Mouse (Mus musculus) liver, embryonic 16.5 days (tissue): ENCODE data around the gene Mkrn2os. TPM values are rescaled to one million over a fixed set of nuclear protein-coding genes. Genes with fewer than 3 reads are reported as not detected.
"Not testable (repeated sequence)": the region's sequence is repeated elsewhere in the genome, so short reads cannot be mapped to it uniquely, and the experiment has no call there.

ENCODE experiments used
- ATAC-seq: fragments of 200-750 bp; cut with Nextera tagmentation; 2 replicates; pipeline ENCODE4 v1.8.0; 2017; ENCODE audit warnings: low read depth, mild to moderate bottlenecking, moderate number of reproducible peaks, moderate library complexity
- H3K27ac ChIP-seq: fragments of 300-500 bp; sonication (generic); 2 replicates; pipeline ENCODE4 v1.5.1; 2014; ENCODE audit warnings: mild to moderate bottlenecking, low read length
- H3K27me3 ChIP-seq: fragments of 300-500 bp; sonication (generic); 2 replicates; pipeline ENCODE4 v1.6.1; 2014; ENCODE audit warnings: low read depth, low read length, mixed read lengths; ENCODE audit not compliant: control insufficient read depth, insufficient read depth
- H3K36me3 ChIP-seq: fragments of 300-500 bp; sonication (generic); 2 replicates; pipeline ENCODE4 v1.6.1; 2014; ENCODE audit warnings: mild to moderate bottlenecking; ENCODE audit not compliant: control insufficient read depth, insufficient read depth
- H3K4me1 ChIP-seq: fragments of 300-500 bp; sonication (generic); 2 replicates; pipeline ENCODE4 v1.6.1; 2014; ENCODE audit warnings: low read depth, low read length, mixed read lengths; ENCODE audit not compliant: control insufficient read depth
- H3K4me2 ChIP-seq: fragments of 300-500 bp; sonication (generic); 2 replicates; pipeline ENCODE4 v1.6.1; 2014; ENCODE audit warnings: low read depth, low read length, mixed read lengths
- H3K4me3 ChIP-seq: fragments of 300-500 bp; sonication (generic); 2 replicates; pipeline ENCODE4 v1.5.1; 2014; ENCODE audit warnings: low read depth, mild to moderate bottlenecking, low read length
- H3K9ac ChIP-seq: fragments of 300-500 bp; sonication (generic); 2 replicates; pipeline ENCODE4 v1.6.1; 2014; ENCODE audit warnings: low read depth, low read length
- H3K9me3 ChIP-seq: fragments of 300-500 bp; sonication (generic); replicated peaks from 2 replicates; pipeline ENCODE4 v1.6.1; 2016; ENCODE audit warnings: low read length; ENCODE audit not compliant: control insufficient read depth
- WGBS: fragments of 180-500 bp; shearing (Covaris S2); extraction: QIAGEN DNeasy Blood & Tissue Kit; methylation state at CpG from one replicate; pipeline ENCODE4 v1.1.7; 2014; ENCODE audit not compliant: insufficient replicate concordance; 5-methylcytosine and 5-hydroxymethylcytosine counted together
- polyA plus RNA-seq: library from polyadenylated mRNA; unstranded; fragments of >200 nt; fragmentation: Nextera tagmentation; extraction: Ambion mirVana; gene quantifications from 2 replicates; pipeline ENCODE4 v1.2.1, GENCODE M21; 2015

The Mkrn2os gene
- 10.8 and 12.5 TPM in 2 replicates for polyA plus RNA-seq

DNA sequence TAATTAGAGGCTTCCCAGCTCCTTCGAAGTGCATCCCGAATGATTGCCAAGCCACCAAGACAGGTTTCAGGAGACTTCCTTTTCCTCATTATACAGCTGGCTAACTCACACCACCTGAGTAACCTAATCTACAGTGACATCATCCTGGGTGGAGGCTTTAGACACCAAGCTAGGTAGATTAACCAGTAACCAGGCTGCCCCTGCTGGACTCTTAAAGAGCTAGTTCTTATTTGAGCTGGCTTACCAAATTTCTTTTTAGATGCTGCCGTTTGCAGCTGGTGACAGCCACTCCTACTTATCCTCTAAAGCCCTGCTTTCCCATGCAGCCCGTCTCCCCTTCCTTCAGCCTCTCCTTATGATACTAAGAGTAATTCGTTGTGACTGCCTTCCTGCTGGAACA, at the start of gene Mkrn2os:
Gene Mkrn2os, minus strand, starts transcription at position 119 of the 400 bp plus-strand sequence.
- peak within 1 kb of the TSS; percentile 29 for H3K9ac ChIP-seq

DNA sequence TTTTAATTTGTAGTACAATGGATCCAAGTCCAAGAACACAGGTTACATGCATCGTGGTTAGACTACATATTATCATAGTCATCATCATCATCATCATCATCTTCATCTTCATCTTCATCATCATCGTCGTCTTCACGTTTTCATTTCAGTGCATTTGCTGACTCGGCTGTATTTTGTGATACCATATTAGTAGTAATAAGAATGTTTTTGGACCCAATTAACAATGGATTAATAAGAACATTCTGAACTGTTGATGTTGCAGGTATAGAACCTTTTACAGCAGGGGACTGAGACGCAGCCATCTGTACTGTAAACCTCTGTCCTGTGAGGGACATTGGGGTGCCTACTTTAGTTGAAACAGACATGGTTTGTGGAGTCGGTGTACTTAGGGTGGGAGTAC, 45.8 kb upstream of the Mkrn2os start:
- not testable (repeated sequence) for H3K4me2 ChIP-seq, ATAC-seq, H3K27me3 ChIP-seq, H3K4me1 ChIP-seq, H3K9ac ChIP-seq, H3K27ac ChIP-seq, H3K9me3 ChIP-seq, H3K4me3 ChIP-seq
- H3K36me3 ChIP-seq = peaks cover 10% of the 10 kb centered on the region
- WGBS = 77% methylated on average over 7 of the region's 7 CpGs

More for the DNA sequence above, at the start of gene Mkrn2os:
- Histone ChIP-seq H3K4me2 (peak within 1 kb of the TSS; percentile 38), H3K4me1 (no peaks in the 10 kb centered on the region), H3K36me3 (no peaks in the 10 kb centered on the region), H3K4me3 (peak within 1 kb of the TSS; percentile 46), H3K27ac (peak within 1 kb of the TSS; percentile 19), H3K9me3 (no peaks in the 10 kb centered on the region), H3K27me3 (no peaks in the 10 kb centered on the region)
- peak; percentile 78 for ATAC-seq
- 53% methylated on average over 5 of the region's 5 CpGs for WGBS

DNA sequence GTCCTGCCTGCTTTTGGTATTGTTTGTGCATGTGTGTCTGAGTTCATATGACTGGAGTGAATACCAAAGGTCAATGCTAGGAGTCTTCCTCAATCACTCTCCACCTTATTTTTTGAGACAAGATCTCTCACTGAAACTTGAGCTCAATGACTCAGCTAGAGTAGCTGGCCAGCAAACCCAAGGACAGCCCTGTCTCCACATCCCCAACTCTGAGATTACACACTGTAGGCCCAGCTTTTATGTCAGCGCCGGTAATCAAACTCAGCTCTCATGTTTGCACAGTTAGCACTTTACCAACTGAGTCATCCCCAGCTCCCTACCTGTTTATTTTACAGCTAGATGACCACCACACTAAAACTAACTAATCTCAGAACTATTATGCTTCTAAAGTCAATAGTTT, 41.6 kb upstream of the Mkrn2os start:
- Histone ChIP-seq H3K27me3 (no peaks in the 10 kb centered on the region), H3K4me3 (no peak overlapping the region), H3K4me1 (peaks cover 3% of the 10 kb centered on the region), H3K9ac (no peak overlapping the region), H3K9me3 (no peaks in the 10 kb centered on the region), H3K4me2 (no peak overlapping the region), H3K27ac (no peak overlapping the region), H3K36me3 (peaks cover 10% of the 10 kb centered on the region)
- ATAC-seq = no peak
- WGBS = 92% methylated on average over 2 of the region's 2 CpGs

DNA sequence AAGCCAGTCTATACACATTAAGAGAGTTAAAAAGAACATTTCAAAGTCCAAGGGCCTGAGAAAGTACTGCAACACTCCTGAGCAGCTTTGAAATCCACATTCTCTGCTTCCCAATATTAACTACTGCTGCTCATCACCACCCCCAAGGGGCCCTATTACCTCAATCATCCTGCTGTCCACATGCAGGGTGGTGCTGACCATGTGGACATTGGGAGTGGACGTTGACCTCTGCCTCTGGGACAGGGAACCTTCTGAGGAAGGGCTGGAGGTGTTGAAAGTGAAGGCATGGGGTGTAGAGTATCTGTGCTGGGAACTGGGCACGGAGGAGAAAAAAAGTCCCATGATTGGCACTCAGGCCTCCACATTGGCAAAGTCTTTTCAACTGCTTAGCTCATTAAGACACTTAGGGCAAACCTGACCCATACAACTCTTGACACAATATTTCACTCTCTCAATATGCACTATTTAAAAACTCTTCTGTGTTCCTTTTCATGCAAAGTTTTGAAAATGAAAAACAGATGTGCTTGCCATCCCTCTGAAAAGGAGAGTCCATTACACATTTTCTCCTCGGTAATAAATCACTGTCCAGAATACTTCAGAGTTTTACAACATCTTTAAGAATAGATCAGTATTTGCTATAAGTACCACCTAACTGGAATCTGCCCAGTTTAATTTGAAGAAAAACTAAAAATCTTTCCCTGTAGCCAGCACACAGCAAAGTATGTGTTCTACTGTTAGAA, 38.9 kb upstream of the Mkrn2os start:
- H3K36me3 ChIP-seq = peaks cover 9% of the 10 kb centered on the region
- peaks cover 3% of the 10 kb centered on the region for H3K4me1 ChIP-seq
- no peak overlapping the region for H3K9ac ChIP-seq
- H3K27ac ChIP-seq = no peak overlapping the region
- H3K4me3 ChIP-seq = no peak overlapping the region
- H3K27me3 ChIP-seq = no peaks in the 10 kb centered on the region
- H3K4me2 ChIP-seq = no peak overlapping the region
- no peaks in the 10 kb centered on the region for H3K9me3 ChIP-seq
- peak; percentile 55; the same call in 1 of the 2 replicates for ATAC-seq
- 79% methylated on average over 3 of the region's 3 CpGs for WGBS

DNA sequence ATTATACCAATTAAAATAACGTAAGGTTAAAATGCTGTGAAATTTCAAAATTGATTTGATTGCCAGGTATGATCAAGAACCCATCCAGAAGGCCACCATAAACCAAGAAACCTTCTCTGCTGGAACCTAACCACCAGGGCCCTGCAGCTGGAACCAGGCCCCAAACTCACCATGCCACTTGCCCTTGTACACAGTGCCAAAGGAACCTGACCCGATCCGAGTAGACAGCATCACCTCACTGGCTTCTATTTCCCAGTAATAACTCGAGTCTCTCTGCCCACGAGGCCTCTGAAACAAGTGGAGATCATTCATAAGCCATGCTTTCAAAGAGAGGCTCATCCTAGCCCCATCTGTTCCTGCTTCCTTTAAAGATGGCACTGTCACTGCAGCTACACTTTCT, 33.7 kb upstream of the Mkrn2os start:
- no peak for ATAC-seq
- WGBS = 86% methylated on average over 5 of the region's 5 CpGs
- H3K36me3 ChIP-seq = peaks cover 34% of the 10 kb centered on the region

DNA sequence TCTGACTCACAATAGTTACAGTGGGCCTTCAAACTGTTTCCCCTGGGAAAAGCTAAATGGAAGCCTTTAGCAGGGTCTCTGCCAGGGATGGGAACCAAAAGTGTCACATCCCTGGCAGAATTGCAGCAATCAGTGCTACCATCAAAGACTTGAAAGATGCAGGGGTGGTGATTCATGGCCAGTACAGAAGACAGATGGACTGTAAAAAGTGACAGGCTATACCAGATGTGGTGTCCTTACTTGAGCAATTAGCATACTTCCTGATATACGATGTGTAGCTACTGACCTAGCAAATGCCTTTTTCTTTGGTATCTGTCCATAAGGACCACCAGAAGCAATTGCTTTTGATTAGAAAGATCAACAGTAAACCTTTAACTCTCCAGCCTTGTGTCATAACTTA, 28.6 kb upstream of the Mkrn2os start:
- Histone ChIP-seq H3K27ac (no peak overlapping the region), H3K4me1 (no peaks in the 10 kb centered on the region), H3K4me3 (no peak overlapping the region), H3K36me3 (peaks cover 66% of the 10 kb centered on the region), H3K9me3 (no peaks in the 10 kb centered on the region), H3K9ac (no peak overlapping the region), H3K27me3 (no peaks in the 10 kb centered on the region), H3K4me2 (no peak overlapping the region)
- ATAC-seq = no peak
- 51% methylated on average over 1 of the region's 1 CpGs for WGBS

More for the DNA sequence above, 33.7 kb upstream of the Mkrn2os start:
- H3K4me1 ChIP-seq = peaks cover 3% of the 10 kb centered on the region
- H3K9ac ChIP-seq = no peak overlapping the region
- H3K9me3 ChIP-seq = no peaks in the 10 kb centered on the region
- no peak overlapping the region for H3K4me3 ChIP-seq
- H3K4me2 ChIP-seq = no peak overlapping the region
- H3K27ac ChIP-seq = no peak overlapping the region
- H3K27me3 ChIP-seq = no peaks in the 10 kb centered on the region

DNA sequence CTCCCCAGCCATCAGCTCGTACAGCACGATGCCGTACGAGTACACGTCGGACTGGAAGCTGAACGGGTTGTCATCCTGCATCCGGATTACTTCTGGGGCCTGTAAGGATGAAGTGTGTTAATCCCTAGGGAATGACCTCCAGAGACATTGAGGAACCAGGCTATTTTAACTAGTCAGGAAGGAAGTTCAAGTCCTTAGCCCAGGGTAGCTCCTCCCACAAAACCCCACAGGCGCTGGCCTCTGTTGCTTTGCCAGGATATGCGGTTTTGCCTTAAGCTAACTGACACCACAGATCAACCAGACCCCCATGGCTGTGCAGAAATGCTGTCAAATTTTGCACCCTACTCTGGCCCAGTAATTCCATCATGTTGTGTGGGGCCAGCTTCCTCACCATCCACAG, 27.4 kb upstream of the Mkrn2os start:
- H3K4me2 ChIP-seq = no peak overlapping the region
- H3K36me3 ChIP-seq = peaks cover 65% of the 10 kb centered on the region
- no peaks in the 10 kb centered on the region for H3K4me1 ChIP-seq
- WGBS = 63% methylated on average over 10 of the region's 10 CpGs
- H3K4me3 ChIP-seq = no peak overlapping the region
- no peaks in the 10 kb centered on the region for H3K9me3 ChIP-seq
- no peak overlapping the region for H3K27ac ChIP-seq
- ATAC-seq = 0 out of 2 replicates have a peak, but pooled peaks have one; percentile 24
- H3K27me3 ChIP-seq = no peaks in the 10 kb centered on the region
- H3K9ac ChIP-seq = no peak overlapping the region

DNA sequence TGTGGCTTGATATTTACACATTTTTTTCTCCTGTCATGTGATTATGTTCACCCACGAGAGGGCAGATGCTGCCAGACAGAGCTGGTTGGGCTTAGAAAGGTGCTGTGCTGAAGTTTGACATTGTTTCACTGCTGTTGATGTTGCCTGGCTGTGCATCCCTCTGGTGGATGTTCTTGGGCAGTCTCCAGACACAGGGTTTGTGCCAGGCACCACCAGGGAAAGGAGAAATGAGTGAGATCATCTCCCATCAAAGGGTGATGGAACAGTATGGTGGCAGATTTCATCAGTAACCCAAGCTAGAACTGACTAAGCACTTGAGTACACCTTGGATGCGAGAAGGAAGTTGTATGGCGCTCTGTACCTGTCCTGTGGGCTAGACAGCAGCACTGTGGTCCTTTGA, 23.6 kb upstream of the Mkrn2os start:
- H3K4me1 ChIP-seq = no peaks in the 10 kb centered on the region
- H3K4me2 ChIP-seq = no peak overlapping the region
- ATAC-seq = no peak
- 65% methylated on average over 3 of the region's 3 CpGs for WGBS
- no peaks in the 10 kb centered on the region for H3K9me3 ChIP-seq
- H3K9ac ChIP-seq = no peak overlapping the region
- H3K27me3 ChIP-seq = no peaks in the 10 kb centered on the region
- H3K27ac ChIP-seq = no peak overlapping the region
- H3K36me3 ChIP-seq = peaks cover 41% of the 10 kb centered on the region
- H3K4me3 ChIP-seq = no peak overlapping the region

DNA sequence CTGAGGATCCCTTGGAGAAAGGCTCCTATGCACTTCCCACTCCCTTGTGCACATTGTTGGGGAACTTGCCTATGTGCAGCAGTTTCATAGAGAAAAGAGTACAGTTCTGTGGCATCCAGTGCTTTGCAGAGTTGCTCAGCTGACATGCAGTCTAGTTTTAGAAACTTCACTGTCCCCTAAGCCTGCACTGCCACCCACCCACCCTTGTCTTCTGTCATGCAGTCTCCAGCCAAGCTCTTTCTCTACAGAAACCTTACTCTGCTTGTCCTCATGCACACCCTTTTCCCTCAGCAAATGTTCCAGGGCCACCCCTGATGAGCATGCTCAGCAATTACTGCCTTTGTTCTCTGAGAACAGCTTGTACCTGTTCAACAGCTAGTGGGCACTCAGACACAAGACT, 21.4 kb upstream of the Mkrn2os start:
- Histone ChIP-seq H3K27me3 (no peaks in the 10 kb centered on the region), H3K4me3 (no peak overlapping the region), H3K4me1 (no peaks in the 10 kb centered on the region), H3K4me2 (no peak overlapping the region), H3K27ac (no peak overlapping the region), H3K9ac (no peak overlapping the region), H3K9me3 (no peaks in the 10 kb centered on the region), H3K36me3 (peaks cover 29% of the 10 kb centered on the region)
- ATAC-seq = no peak
